Comparison of ENCODE assay signal across 9 mouse cellular contexts in the genomic region with DNA sequence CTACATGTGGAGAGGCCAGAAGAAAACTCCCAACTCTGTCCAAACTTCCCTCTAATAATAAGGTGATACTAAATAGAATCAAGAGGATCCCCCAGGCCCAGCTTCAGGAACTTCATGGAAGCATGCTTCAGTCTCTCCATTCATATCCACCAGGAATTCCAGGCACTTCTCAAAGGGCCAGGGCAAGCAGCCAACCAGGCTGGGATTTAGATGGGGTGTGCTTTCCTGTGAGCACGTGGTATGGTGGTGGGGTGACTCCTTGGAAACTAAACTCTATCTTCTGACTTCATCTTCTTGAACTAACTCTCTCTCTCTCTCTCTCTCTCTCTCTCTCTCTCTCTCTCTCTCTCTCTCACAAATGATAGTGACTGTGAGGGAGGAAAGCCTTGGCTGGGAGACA.
A peak's percentile ranks its signal among the peaks of the same experiment; 100 is the strongest.
DNase-seq lines count a peak whose midpoint lies in the region; ATAC-seq lines count a peak whose summit lies in the region.
"Had no signal": no experiment of that assay in that cellular context is flagged by ENCODE, and none has a peak within 500 bp of the region (broad histone marks: within the 10 kb centered on the region; RNA-seq: fewer than 3 reads in every experiment).

No protein-coding gene starts in this region.

- H3K9me3 ChIP-seq in heart, embryonic 10.5 days: no peaks in the 10 kb centered on the region
- H3K9me3 ChIP-seq in heart, embryonic 14.5 days (ENCODE audit: control insufficient read depth, low read length): no peaks in the 10 kb centered on the region
- H3K9me3 ChIP-seq in liver, embryonic 12.5 days (replicated peaks): no peaks in the 10 kb centered on the region

- H3K4me2 ChIP-seq in heart, embryonic 14.5 days (ENCODE audit: low read length): no peak overlapping the region
- H3K4me2 ChIP-seq in liver, embryonic 12.5 days: no peak overlapping the region

- no peak overlapping the region for H3K4me3 ChIP-seq in heart, embryonic 10.5 days
- no peak overlapping the region for H3K4me3 ChIP-seq in heart, embryonic 14.5 days (ENCODE audit: control insufficient read depth in 1 of 2, insufficient read depth in 1 of 2, low read depth in 1 of 2, low read length in 2 of 2)
- no peak overlapping the region for H3K4me3 ChIP-seq in liver, embryonic 12.5 days

- H3K27ac ChIP-seq in heart, embryonic 10.5 days: no peak overlapping the region
- H3K27ac ChIP-seq in heart, embryonic 14.5 days (replicated peaks in 1 of 2; ENCODE audit: control insufficient read depth in 1 of 2, insufficient read depth in 1 of 2, low read depth in 2 of 2, low read length in 2 of 2): peak overlapping the region; percentile 37 to 55; a peak in 2 of 4 replicates
- no peak overlapping the region for H3K27ac ChIP-seq in liver, embryonic 12.5 days

- 50% methylated on average over 1 of the region's 1 CpGs for WGBS in heart, embryonic 10.5 days
- WGBS in heart, embryonic 14.5 days: 0% methylated on average over 1 of the region's 1 CpGs
- 35% methylated on average over 1 of the region's 1 CpGs for WGBS in liver, embryonic 12.5 days (ENCODE audit: insufficient replicate concordance)

- H3K9ac ChIP-seq in heart, embryonic 14.5 days (ENCODE audit: low read length): no peak overlapping the region
- H3K9ac ChIP-seq in liver, embryonic 12.5 days: no peak overlapping the region

- H3K36me3 ChIP-seq in heart, embryonic 10.5 days: no peaks in the 10 kb centered on the region
- peaks cover 7% of the 10 kb centered on the region; the same call in 1 of the 2 replicates for H3K36me3 ChIP-seq in heart, embryonic 14.5 days (ENCODE audit: control insufficient read depth, insufficient read depth, low read length)
- 0 out of 2 replicates have a peak, but pooled peaks cover 7% of the 10 kb centered on the region for H3K36me3 ChIP-seq in liver, embryonic 12.5 days

- ATAC-seq in heart, embryonic 14.5 days (ENCODE audit: insufficient number of reproducible peaks, insufficient read depth, low FRiP score, low read depth): no peak
- ATAC-seq in liver, embryonic 12.5 days: no peak

- no peaks in the 10 kb centered on the region for H3K27me3 ChIP-seq in heart, embryonic 10.5 days (ENCODE audit: insufficient read depth, poor library complexity, severe bottlenecking)
- no peaks in the 10 kb centered on the region for H3K27me3 ChIP-seq in heart, embryonic 14.5 days (ENCODE audit: control insufficient read depth, insufficient read depth, low read length)
- H3K27me3 ChIP-seq in liver, embryonic 12.5 days (replicated peaks): no peaks in the 10 kb centered on the region

- H3K4me1 ChIP-seq in heart, embryonic 10.5 days: peaks cover 61% of the 10 kb centered on the region
- H3K4me1 ChIP-seq in heart, embryonic 14.5 days (ENCODE audit: control insufficient read depth in 2 of 2, insufficient read depth in 2 of 2, low read length in 2 of 2): peaks cover 35 to 60% of the 10 kb centered on the region in 2 experiments
- peaks cover 54% of the 10 kb centered on the region for H3K4me1 ChIP-seq in liver, embryonic 12.5 days

- peak; percentile 98 for DNase-seq in heart, adult 11 months
- no peak for DNase-seq in heart, embryonic 10.5 days (ENCODE audit: low spot score)
- peak; percentile 55 for DNase-seq in adrenal gland, postnatal 25 days
- peak; percentile 70 to 76 for DNase-seq in kidney, postnatal 4 days
- DNase-seq in spleen, postnatal 4 days (ENCODE audit: low spot score in 2 of 2): no peak
- DNase-seq in retina, embryonic 14.5 days (ENCODE audit: low spot score): no peak
- DNase-seq: right cerebral cortex, postnatal 14 days had no signal

Comparison
In these comparisons a context has a peak if more than half of its experiments do, and no peak if none do; other contexts are left out.
1. DNase-seq: peak in heart, adult 11 months (single experiment), adrenal gland, postnatal 25 days (single experiment) and kidney, postnatal 4 days (2 of 2); none in heart, embryonic 10.5 days (single experiment), spleen, postnatal 4 days (0 of 2) and retina, embryonic 14.5 days (single experiment).
2. H3K27ac ChIP-seq: peak in heart, embryonic 14.5 days (2 of 2); none in heart, embryonic 10.5 days (single experiment) and liver, embryonic 12.5 days (single experiment).